Mouse (Mus musculus) midbrain, embryonic 11.5 days (tissue): ENCODE results near the gene Ranbp2. TPM values are rescaled to one million over a fixed set of nuclear protein-coding genes. Genes with fewer than 3 reads are reported as not detected.
A peak's percentile ranks its signal among the peaks of the same experiment; 100 is the strongest.

Experiments used
- ATAC-seq: fragments of 200-750 bp; cut with Nextera tagmentation; 2 replicates; pipeline ENCODE4 v1.8.0; 2017; ENCODE audit warnings: moderate TSS enrichment, moderate library complexity; ENCODE audit not compliant: low FRiP score
- DNase-seq: peaks from one replicate; pipeline ENCODE4 v3.0.0; 2015; ENCODE audit warnings: low spot score; ENCODE audit errors: missing footprints
- H3K27ac ChIP-seq: fragments of 300-500 bp; sonication (generic); 2 replicates; pipeline ENCODE4 v1.5.1; 2014; ENCODE audit warnings: low read depth, low read length
- H3K27me3 ChIP-seq: fragments of 300-500 bp; sonication (generic); 2 replicates; pipeline ENCODE4 v1.6.1; 2014; ENCODE audit warnings: mild to moderate bottlenecking, low read length, moderate library complexity, mixed read lengths; ENCODE audit not compliant: control insufficient read depth, insufficient read depth
- H3K36me3 ChIP-seq: fragments of 300-500 bp; sonication (generic); 2 replicates; pipeline ENCODE4 v1.6.1; 2014; ENCODE audit warnings: mild to moderate bottlenecking, low read length, moderate library complexity, mixed read lengths; ENCODE audit not compliant: control insufficient read depth, insufficient read depth
- H3K4me1 ChIP-seq: fragments of 300-500 bp; sonication (generic); 2 replicates; pipeline ENCODE4 v1.6.1; 2014; ENCODE audit warnings: low read length; ENCODE audit not compliant: control insufficient read depth, insufficient read depth
- H3K4me2 ChIP-seq: fragments of 300-500 bp; sonication (generic); 2 replicates; pipeline ENCODE4 v1.6.1; 2014; ENCODE audit warnings: mild to moderate bottlenecking, moderate library complexity
- H3K4me3 ChIP-seq: fragments of 300-500 bp; sonication (generic); 2 replicates; pipeline ENCODE4 v1.5.1; 2014; ENCODE audit warnings: low read depth, low read length
- H3K9ac ChIP-seq: fragments of 300-500 bp; sonication (generic); 2 replicates; pipeline ENCODE4 v1.6.1; 2014; ENCODE audit warnings: low read length
- H3K9me3 ChIP-seq: fragments of 300-500 bp; sonication (generic); 2 replicates; pipeline ENCODE4 v1.6.1; 2016; ENCODE audit warnings: low read length; ENCODE audit not compliant: control insufficient read depth
- WGBS: fragments of 180-500 bp; shearing (Covaris S2); extraction: QIAGEN DNeasy Blood & Tissue Kit; methylation state at CpG from one replicate; pipeline ENCODE4 v1.1.7; 2014; 5-methylcytosine and 5-hydroxymethylcytosine counted together
- polyA plus RNA-seq: library from polyadenylated mRNA; unstranded; fragments of >200 nt; fragmentation: Nextera tagmentation; extraction: Ambion mirVana; gene quantifications from 2 replicates; pipeline ENCODE4 v1.2.1, GENCODE M21; 2014

Gene Ranbp2
- polyA plus RNA-seq, 1 experiment from 2014 or later: 29.1 TPM

DNA sequence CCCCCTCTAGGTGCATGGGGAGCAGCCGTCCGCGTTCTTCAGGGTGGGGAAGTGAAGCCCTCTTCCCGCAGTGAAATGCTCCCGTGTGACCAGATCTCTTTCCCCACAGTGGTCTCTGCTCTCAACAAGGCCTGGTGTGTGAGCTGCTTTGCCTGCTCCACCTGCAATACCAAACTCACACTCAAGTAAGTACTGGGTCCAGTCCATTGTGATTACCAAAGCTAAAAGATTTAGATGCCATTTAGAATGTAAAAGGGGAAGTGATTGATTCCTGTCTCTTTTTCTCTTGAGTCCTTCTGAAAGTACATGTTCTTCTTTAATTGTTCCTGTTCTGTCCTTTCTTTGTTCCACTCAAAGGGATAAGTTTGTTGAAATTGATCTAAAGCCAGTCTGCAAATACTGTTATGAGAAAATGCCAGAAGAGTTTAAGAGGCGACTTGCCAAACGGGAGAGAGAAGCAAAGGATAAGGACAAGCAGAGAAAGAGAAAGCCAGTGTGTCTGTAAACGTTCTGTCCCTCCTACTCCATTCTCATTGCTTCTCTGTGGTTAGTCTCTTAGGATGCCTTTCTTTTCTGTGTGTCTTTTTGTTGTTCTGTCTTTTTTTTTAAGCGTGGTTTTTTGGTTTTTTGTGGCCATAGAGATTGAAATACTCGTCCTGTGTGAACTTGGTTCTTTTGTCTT is 28.3 kb upstream of the Ranbp2 start:
- H3K36me3 ChIP-seq: peaks cover 3% of the 10 kb centered on the region; the same call in 1 of the 2 replicates
- H3K27me3 ChIP-seq: no peaks in the 10 kb centered on the region
- DNase-seq (no peak), ATAC-seq (no peak)
- H3K9ac ChIP-seq: no peak overlapping the region
- no peaks in the 10 kb centered on the region for H3K9me3 ChIP-seq
- H3K27ac ChIP-seq: no peak overlapping the region
- no peaks in the 10 kb centered on the region for H3K4me1 ChIP-seq
- H3K4me3 ChIP-seq: no peak overlapping the region
- WGBS: 88% methylated on average over 10 of the region's 10 CpGs
- H3K4me2 ChIP-seq: no peak overlapping the region

GRCm38 (mm10) chr10:58427930-58428329 is 18.8 kb upstream of the Ranbp2 start:
- WGBS: 100% methylated on average over 2 of the region's 2 CpGs
- DNase-seq (no peak), ATAC-seq (no peak)
- H3K27ac ChIP-seq: no peak overlapping the region
- H3K9me3 ChIP-seq: no peaks in the 10 kb centered on the region
- no peak overlapping the region for H3K4me3 ChIP-seq
- no peak overlapping the region for H3K4me2 ChIP-seq
- no peak overlapping the region for H3K9ac ChIP-seq
- H3K4me1 ChIP-seq: no peaks in the 10 kb centered on the region
- H3K36me3 ChIP-seq: no peaks in the 10 kb centered on the region; the same call in none of the 2 replicates
- no peaks in the 10 kb centered on the region for H3K27me3 ChIP-seq

GRCm38 (mm10) chr10:58445850-58446249 is 870 bp upstream of the Ranbp2 start:
- H3K4me3 ChIP-seq: peak overlapping the region; percentile 98
- peak overlapping the region; percentile 73 for H3K4me2 ChIP-seq
- peak overlapping the region; percentile 50; the same call in 1 of the 2 replicates for H3K27ac ChIP-seq
- H3K36me3 ChIP-seq: no peaks in the 10 kb centered on the region
- DNase-seq: peak; percentile 89
- H3K4me1 ChIP-seq: peaks cover 7% of the 10 kb centered on the region
- peak overlapping the region; percentile 84 for H3K9ac ChIP-seq
- WGBS: 17% methylated on average over 9 of the region's 9 CpGs
- peak; percentile 25; the same call in 1 of the 2 replicates for ATAC-seq
- no peaks in the 10 kb centered on the region for H3K9me3 ChIP-seq
- H3K27me3 ChIP-seq: no peaks in the 10 kb centered on the region

- Histone ChIP-seq H3K9ac (peak overlapping the region; percentile 93), H3K27ac (peak overlapping the region; percentile 79), H3K27me3 (no peaks in the 10 kb centered on the region), H3K4me2 (peak overlapping the region; percentile 65), H3K4me1 (peaks cover 7% of the 10 kb centered on the region), H3K36me3 (no peaks in the 10 kb centered on the region), H3K4me3 (peak overlapping the region; percentile 98), H3K9me3 (no peaks in the 10 kb centered on the region)
- ATAC-seq (no peak), DNase-seq (peak; percentile 90)
- WGBS: under 1% methylated on average over 32 of the region's 32 CpGs
Observed at GRCm38 (mm10) chr10:58447280-58447781, 611 bp downstream of the Ranbp2 start.

- no peak overlapping the region for H3K9ac ChIP-seq
- no peak overlapping the region for H3K4me3 ChIP-seq
- no peak for DNase-seq
- no peaks in the 10 kb centered on the region for H3K9me3 ChIP-seq
- no peaks in the 10 kb centered on the region for H3K27me3 ChIP-seq
- H3K4me2 ChIP-seq: no peak overlapping the region
- no peak overlapping the region for H3K27ac ChIP-seq
- ATAC-seq: no peak
- peaks cover 2% of the 10 kb centered on the region for H3K4me1 ChIP-seq
- H3K36me3 ChIP-seq: peaks cover 2% of the 10 kb centered on the region; the same call in 1 of the 2 replicates
Observed at GRCm38 (mm10) chr10:58451575-58451974, 4.9 kb downstream of the Ranbp2 start.

DNA sequence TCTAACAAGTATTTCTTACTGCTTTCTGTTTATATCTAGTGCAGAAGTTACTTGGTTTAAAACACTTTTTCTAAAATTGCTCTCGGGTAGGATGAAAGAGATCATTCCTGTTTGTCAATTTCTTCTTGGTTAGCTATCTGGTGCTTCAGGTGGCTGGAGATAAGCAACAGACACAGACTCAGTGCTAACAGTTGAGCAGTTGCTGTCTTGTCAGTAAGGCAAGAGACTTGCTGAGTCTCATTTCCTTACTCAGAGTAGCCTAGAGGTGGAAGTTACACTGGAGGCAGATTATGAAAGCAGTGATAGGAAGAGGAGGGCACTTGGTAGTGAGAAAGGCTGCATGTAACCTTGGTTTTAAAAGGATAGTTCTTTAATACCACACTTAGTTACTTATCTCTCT is 5.5 kb downstream of the Ranbp2 start:
- no peaks in the 10 kb centered on the region for H3K9me3 ChIP-seq
- H3K9ac ChIP-seq: no peak overlapping the region
- 97% methylated on average over 1 of the region's 1 CpGs for WGBS
- ATAC-seq: no peak
- peaks cover 2% of the 10 kb centered on the region; the same call in 1 of the 2 replicates for H3K36me3 ChIP-seq
- H3K4me3 ChIP-seq: no peak overlapping the region
- H3K27me3 ChIP-seq: no peaks in the 10 kb centered on the region
- no peak overlapping the region for H3K4me2 ChIP-seq
- H3K27ac ChIP-seq: no peak overlapping the region
- no peak for DNase-seq
- peaks cover 2% of the 10 kb centered on the region for H3K4me1 ChIP-seq

DNA sequence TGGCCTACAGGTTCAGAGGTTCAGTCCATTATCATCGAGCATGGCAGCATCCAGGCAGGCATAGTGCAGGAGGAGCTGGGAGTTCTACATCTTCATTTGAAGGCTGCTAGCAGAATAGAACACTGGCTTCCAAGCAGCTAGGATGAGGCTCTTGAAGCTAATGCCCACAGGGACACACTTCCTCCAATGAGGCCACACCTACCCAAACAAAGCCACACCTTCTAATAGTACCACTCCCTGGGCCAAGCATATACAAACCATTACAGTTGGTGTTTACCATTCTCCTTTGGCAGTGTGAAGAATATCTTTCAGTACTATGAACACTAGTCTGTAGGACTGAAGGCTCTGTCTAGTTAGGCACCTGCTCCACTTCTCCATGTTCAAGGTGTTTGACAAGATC is 13.2 kb downstream of the Ranbp2 start:
- H3K4me3 ChIP-seq: no peak overlapping the region
- no peak overlapping the region for H3K9ac ChIP-seq
- H3K9me3 ChIP-seq: no peaks in the 10 kb centered on the region
- DNase-seq: no peak
- ATAC-seq: no peak
- WGBS: 95% methylated on average over 1 of the region's 1 CpGs
- no peak overlapping the region for H3K27ac ChIP-seq
- no peak overlapping the region for H3K4me2 ChIP-seq
- no peaks in the 10 kb centered on the region for H3K4me1 ChIP-seq
- peaks cover 8% of the 10 kb centered on the region; the same call in 1 of the 2 replicates for H3K36me3 ChIP-seq
- no peaks in the 10 kb centered on the region for H3K27me3 ChIP-seq

DNA sequence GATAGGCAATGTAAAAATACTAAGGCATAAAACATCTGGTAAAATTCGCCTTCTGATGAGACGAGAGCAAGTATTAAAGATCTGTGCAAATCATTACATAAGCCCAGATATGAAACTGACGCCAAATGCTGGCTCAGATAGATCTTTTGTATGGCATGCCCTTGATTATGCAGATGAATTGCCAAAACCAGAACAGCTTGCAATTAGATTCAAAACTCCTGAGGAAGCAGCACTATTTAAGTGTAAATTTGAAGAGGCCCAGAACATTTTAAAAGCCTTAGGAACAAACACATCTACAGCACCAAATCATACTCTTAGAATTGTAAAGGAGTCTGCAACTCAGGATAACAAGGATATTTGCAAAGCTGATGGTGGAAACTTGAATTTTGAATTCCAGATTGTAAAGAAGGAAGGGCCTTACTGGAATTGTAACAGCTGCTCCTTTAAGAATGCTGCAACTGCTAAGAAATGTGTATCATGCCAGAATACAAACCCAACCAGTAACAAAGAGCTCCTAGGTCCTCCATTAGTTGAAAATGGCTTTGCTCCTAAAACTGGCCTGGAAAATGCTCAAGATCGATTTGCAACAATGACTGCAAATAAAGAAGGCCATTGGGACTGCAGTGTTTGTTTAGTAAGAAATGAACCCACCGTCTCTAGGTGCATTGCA is 30.5 kb downstream of the Ranbp2 start:
- Histone ChIP-seq H3K36me3 (peaks cover 11% of the 10 kb centered on the region; the same call in 1 of the 2 replicates), H3K4me2 (no peak overlapping the region), H3K9me3 (no peaks in the 10 kb centered on the region), H3K27ac (no peak overlapping the region), H3K27me3 (no peaks in the 10 kb centered on the region), H3K4me1 (no peaks in the 10 kb centered on the region), H3K9ac (no peak overlapping the region), H3K4me3 (no peak overlapping the region)
- DNase-seq: no peak
- ATAC-seq: no peak
- 96% methylated on average over 5 of the region's 5 CpGs for WGBS

DNA sequence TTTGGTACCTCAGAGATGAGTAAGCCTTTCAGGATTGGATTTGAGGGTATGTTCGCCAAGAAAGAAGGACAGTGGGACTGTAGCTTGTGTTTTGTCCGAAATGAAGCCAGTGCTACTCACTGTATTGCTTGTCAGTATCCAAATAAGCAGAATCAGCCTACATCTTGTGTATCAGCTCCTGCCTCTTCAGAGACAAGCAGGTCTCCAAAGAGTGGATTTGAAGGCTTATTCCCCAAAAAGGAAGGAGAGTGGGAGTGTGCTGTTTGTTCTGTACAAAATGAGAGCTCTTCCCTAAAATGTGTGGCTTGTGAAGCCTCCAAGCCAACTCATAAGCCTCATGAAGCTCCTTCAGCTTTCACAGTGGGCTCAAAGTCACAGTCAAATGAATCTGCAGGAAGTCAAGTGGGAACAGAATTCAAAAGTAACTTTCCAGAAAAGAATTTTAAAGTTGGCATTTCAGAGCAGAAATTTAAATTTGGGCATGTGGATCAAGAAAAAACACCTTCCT is 31.4 kb downstream of the Ranbp2 start:
- Histone ChIP-seq H3K4me3 (no peak overlapping the region), H3K36me3 (peaks cover 14% of the 10 kb centered on the region), H3K4me2 (no peak overlapping the region), H3K4me1 (no peaks in the 10 kb centered on the region), H3K9ac (no peak overlapping the region), H3K27ac (no peak overlapping the region), H3K27me3 (no peaks in the 10 kb centered on the region), H3K9me3 (no peaks in the 10 kb centered on the region)
- DNase-seq (no peak), ATAC-seq (no peak)
- WGBS: 100% methylated on average over 2 of the region's 2 CpGs
